Mouse (Mus musculus): ENCODE data around the gene Rps27. TPM values are rescaled to one million over a fixed set of nuclear protein-coding genes. Genes with fewer than 3 reads are reported as not detected.

Rps27 gene
- polyA plus RNA-seq, 1 experiment from 2014 or later = 1,443 TPM

DNA sequence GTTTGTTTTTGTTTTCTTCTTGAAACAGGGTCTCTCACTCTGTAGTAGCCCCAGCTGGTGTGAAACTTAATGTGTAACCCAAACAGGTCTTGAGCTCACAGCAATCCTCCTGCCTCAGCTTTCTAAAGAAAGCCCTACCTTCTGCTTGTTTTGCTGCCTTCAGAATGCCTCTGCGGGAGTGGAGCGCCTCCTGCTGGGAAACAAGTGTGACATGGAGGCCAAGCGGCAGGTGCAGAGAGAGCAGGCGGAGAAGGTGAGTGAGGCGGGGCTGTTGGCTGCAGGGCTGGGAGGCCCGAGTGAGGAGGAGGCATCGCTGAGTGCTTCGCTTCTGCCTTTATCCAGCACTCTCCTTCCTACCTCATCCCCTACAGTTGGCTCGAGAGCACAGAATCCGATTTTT is 10.9 kb upstream of the Rps27 start:
- no peak overlapping the region for H3K9ac ChIP-seq (replicated peaks)
- H3K36me3 ChIP-seq = peaks cover 36% of the 10 kb centered on the region
- 76% methylated on average over 10 of the region's 10 CpGs for WGBS
- ATAC-seq (ENCODE audit: insufficient number of reproducible peaks, insufficient read depth, low FRiP score, low TSS enrichment, low read depth) = no peak
- H3K4me1 ChIP-seq (replicated peaks) = peaks cover 21% of the 10 kb centered on the region
- H3K9me3 ChIP-seq = peaks cover 5% of the 10 kb centered on the region; the same call in 1 of the 2 replicates
- no peaks in the 10 kb centered on the region for H3K27me3 ChIP-seq
- no peak overlapping the region for H3K27ac ChIP-seq
- H3K4me2 ChIP-seq = no peak overlapping the region
- H3K4me3 ChIP-seq (replicated peaks) = no peak overlapping the region

DNA sequence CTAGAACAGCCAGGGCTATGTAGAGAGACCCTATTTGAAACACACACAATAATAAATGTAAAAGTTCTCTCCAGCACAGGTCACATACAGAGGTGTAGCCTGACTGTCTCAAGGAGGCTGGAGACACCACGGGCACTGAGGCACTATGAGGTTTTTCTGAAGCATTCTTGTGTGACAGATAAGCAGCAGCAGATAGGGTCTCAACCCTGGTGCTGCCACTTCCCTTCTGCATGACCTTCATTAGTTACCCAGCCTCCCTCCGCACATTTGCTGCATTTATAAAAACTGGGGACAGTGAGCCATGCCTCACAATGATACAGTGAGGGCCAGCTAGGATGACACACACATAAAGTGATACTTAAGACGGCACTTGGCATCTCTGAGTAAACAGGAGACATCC is 9.5 kb upstream of the Rps27 start:
- Histone ChIP-seq H3K4me1 (replicated peaks) (peaks cover 21% of the 10 kb centered on the region), H3K4me2 (no peak overlapping the region), H3K4me3 (replicated peaks) (no peak overlapping the region), H3K9me3 (no peaks in the 10 kb centered on the region; the same call in 1 of the 2 replicates), H3K27me3 (no peaks in the 10 kb centered on the region), H3K36me3 (peaks cover 36% of the 10 kb centered on the region), H3K9ac (replicated peaks) (0 out of 2 replicates have a peak overlapping the region, but pooled peaks have one; percentile 27), H3K27ac (no peak overlapping the region)
- WGBS = 86% methylated on average over 3 of the region's 3 CpGs
- ATAC-seq (ENCODE audit: insufficient number of reproducible peaks, insufficient read depth, low FRiP score, low TSS enrichment, low read depth) = no peak

GRCm38 (mm10) chr3:90222455-90222854 is 9.0 kb upstream of the Rps27 start:
- H3K27me3 ChIP-seq = no peaks in the 10 kb centered on the region

DNA sequence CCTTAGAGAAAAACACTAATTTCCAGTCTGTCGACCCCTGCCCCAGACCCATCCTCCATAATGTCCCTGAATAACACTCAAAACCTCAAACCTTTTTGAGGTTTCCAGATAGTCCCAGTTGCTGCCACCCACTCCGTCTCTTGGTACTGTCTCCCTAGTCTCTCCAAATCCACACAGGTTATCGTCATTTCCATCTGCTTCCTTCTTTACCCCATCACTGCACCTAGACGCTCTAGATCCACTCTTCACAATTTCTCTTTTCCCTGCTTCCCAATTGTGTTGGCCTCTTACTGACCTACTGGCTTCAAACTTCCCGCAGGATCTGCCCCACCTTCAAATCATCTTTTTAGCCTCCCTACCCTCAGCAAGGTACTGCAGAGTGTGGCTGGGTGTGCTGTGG is 7.7 kb upstream of the Rps27 start:
- H3K9ac ChIP-seq (replicated peaks) = peak overlapping the region; percentile 75
- H3K27ac ChIP-seq = peak overlapping the region; percentile 91; the same call in 1 of the 2 replicates
- H3K4me1 ChIP-seq (replicated peaks) = peaks cover 21% of the 10 kb centered on the region
- no peaks in the 10 kb centered on the region for H3K27me3 ChIP-seq
- peaks cover 36% of the 10 kb centered on the region for H3K36me3 ChIP-seq
- no peaks in the 10 kb centered on the region for H3K9me3 ChIP-seq
- ATAC-seq (ENCODE audit: insufficient number of reproducible peaks, insufficient read depth, low FRiP score, low TSS enrichment, low read depth) = no peak
- peak overlapping the region; percentile 70 for H3K4me2 ChIP-seq
- H3K4me3 ChIP-seq (replicated peaks) = peak overlapping the region; percentile 57
- 26% methylated on average over 5 of the region's 5 CpGs for WGBS

More at GRCm38 (mm10) chr3:90222455-90222854, 9.0 kb upstream of the Rps27 start:
- no peak overlapping the region for H3K4me2 ChIP-seq
- H3K9ac ChIP-seq (replicated peaks) = no peak overlapping the region
- ATAC-seq (ENCODE audit: insufficient number of reproducible peaks, insufficient read depth, low FRiP score, low TSS enrichment, low read depth) = no peak
- 93% methylated on average over 4 of the region's 4 CpGs for WGBS
- peaks cover 36% of the 10 kb centered on the region for H3K36me3 ChIP-seq
- no peak overlapping the region for H3K27ac ChIP-seq
- H3K4me3 ChIP-seq (replicated peaks) = no peak overlapping the region
- no peaks in the 10 kb centered on the region for H3K9me3 ChIP-seq
- peaks cover 21% of the 10 kb centered on the region for H3K4me1 ChIP-seq (replicated peaks)

GRCm38 (mm10) chr3:90220531-90220951 is 7.1 kb upstream of the Rps27 start:
- under 1% methylated on average over 20 of the region's 20 CpGs for WGBS
- peak; percentile 88 for ATAC-seq (ENCODE audit: insufficient number of reproducible peaks, insufficient read depth, low FRiP score, low TSS enrichment, low read depth)
- H3K27ac ChIP-seq = peak overlapping the region; percentile 91

DNA sequence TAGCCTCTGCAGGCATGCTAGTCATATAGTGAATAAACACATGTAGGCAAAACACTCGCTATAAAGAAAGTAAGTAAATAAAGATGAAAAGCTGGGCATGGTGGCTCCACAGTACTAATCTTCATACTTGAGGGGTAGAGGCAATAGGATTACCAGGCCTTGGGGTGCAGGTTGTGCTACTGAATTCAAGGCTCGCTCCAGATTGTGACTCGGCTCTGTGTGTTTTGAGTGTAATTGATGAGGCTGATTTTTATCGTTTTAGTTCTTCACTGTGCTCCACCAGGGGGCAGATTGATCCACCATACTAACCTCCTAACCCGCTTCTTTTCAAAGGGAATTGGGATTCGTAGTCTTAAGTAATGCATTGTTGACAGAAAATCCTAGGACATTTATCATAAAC is 6.6 kb upstream of the Rps27 start:
- Histone ChIP-seq H3K4me2 (peak overlapping the region; percentile 70), H3K9me3 (no peaks in the 10 kb centered on the region), H3K36me3 (peaks cover 25% of the 10 kb centered on the region), H3K9ac (replicated peaks) (no peak overlapping the region), H3K27me3 (no peaks in the 10 kb centered on the region), H3K4me3 (replicated peaks) (peak overlapping the region; percentile 57), H3K4me1 (replicated peaks) (peaks cover 21% of the 10 kb centered on the region), H3K27ac (peak overlapping the region; percentile 91)
- 17% methylated on average over 6 of the region's 6 CpGs for WGBS
- ATAC-seq (ENCODE audit: insufficient number of reproducible peaks, insufficient read depth, low FRiP score, low TSS enrichment, low read depth) = no peak

More at GRCm38 (mm10) chr3:90220531-90220951, 7.1 kb upstream of the Rps27 start:
- Histone ChIP-seq H3K4me3 (replicated peaks) (peak overlapping the region; percentile 57), H3K4me2 (peak overlapping the region; percentile 70), H3K36me3 (peaks cover 30% of the 10 kb centered on the region), H3K9me3 (no peaks in the 10 kb centered on the region), H3K4me1 (replicated peaks) (peaks cover 21% of the 10 kb centered on the region), H3K27me3 (no peaks in the 10 kb centered on the region), H3K9ac (replicated peaks) (peak overlapping the region; percentile 75)

DNA sequence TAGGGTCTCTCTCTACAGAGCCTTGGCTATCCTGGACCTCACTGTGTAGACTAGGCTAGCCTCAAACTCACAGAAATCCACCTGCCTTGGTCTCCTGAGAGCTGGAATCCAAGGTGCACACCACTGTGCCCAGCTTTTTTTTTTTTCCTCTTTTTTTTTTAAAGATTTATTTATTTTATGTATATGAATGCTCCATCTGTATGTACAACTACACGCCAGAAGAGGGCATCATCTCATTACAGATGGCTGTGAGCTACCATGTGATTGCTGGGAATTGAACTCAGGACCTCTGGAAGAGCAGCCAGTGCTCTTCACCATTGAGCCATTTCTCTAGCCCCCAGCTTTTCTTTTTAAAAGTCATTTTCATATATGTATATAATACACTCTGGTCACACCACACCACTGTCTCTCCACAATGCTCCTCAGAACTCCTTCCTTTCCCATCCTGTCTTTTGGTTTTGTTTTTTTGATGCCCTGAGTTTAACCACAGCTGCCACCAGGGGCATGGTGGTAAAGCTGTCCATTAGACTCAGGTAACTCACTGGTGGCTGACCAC is 2.5 kb upstream of the Rps27 start:
- Histone ChIP-seq H3K36me3 (peaks cover 17% of the 10 kb centered on the region), H3K4me3 (replicated peaks) (no peak overlapping the region), H3K27me3 (no peaks in the 10 kb centered on the region), H3K27ac (no peak overlapping the region), H3K9me3 (no peaks in the 10 kb centered on the region), H3K4me1 (replicated peaks) (peaks cover 27% of the 10 kb centered on the region), H3K9ac (replicated peaks) (no peak overlapping the region), H3K4me2 (no peak overlapping the region)
- no peak for ATAC-seq (ENCODE audit: insufficient number of reproducible peaks, insufficient read depth, low FRiP score, low TSS enrichment, low read depth)
- WGBS = 67% methylated on average over 1 of the region's 1 CpGs

- Histone ChIP-seq H3K9ac (replicated peaks) (peak overlapping the region; percentile 27; the same call in 1 of the 2 replicates), H3K4me3 (replicated peaks) (peak overlapping the region; percentile 76), H3K27me3 (no peaks in the 10 kb centered on the region), H3K36me3 (peaks cover 35% of the 10 kb centered on the region), H3K4me1 (replicated peaks) (peaks cover 20% of the 10 kb centered on the region), H3K27ac (peak overlapping the region; percentile 80), H3K4me2 (peak overlapping the region; percentile 88), H3K9me3 (no peaks in the 10 kb centered on the region)
- 14% methylated on average over 12 of the region's 12 CpGs for WGBS
- no peak for ATAC-seq (ENCODE audit: insufficient number of reproducible peaks, insufficient read depth, low FRiP score, low TSS enrichment, low read depth)
Observed at GRCm38 (mm10) chr3:90213956-90214684, 669 bp upstream of the Rps27 start.

DNA sequence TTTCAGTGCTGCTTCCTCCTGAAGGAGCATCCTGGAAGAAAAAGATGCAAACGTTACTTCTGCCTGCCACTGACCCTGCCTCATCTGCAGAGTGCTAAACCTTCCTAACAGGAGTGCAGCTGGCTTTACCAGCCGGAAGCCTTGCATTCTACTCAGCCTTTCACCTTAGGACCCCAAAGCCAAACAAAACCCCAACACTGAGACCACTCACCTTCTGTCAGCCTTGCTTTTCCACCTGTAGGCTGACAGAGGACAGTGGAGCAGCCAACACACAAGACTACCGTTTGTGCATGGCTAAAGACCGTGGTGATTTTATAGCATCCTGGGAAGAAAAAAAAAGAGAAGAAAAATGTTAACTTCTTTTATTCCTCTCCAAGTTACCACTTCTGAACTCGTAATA is 728 bp downstream of the Rps27 start:
- peak overlapping the region; percentile 76 for H3K4me3 ChIP-seq (replicated peaks)
- 15% methylated on average over 5 of the region's 5 CpGs for WGBS
- H3K9me3 ChIP-seq = no peaks in the 10 kb centered on the region
- H3K4me1 ChIP-seq (replicated peaks) = peaks cover 20% of the 10 kb centered on the region
- H3K9ac ChIP-seq (replicated peaks) = peak overlapping the region; percentile 81
- H3K4me2 ChIP-seq = peak overlapping the region; percentile 88
- H3K27me3 ChIP-seq = no peaks in the 10 kb centered on the region
- ATAC-seq (ENCODE audit: insufficient number of reproducible peaks, insufficient read depth, low FRiP score, low TSS enrichment, low read depth) = no peak
- peaks cover 49% of the 10 kb centered on the region for H3K36me3 ChIP-seq
- H3K27ac ChIP-seq = peak overlapping the region; percentile 80; the same call in 1 of the 2 replicates

DNA sequence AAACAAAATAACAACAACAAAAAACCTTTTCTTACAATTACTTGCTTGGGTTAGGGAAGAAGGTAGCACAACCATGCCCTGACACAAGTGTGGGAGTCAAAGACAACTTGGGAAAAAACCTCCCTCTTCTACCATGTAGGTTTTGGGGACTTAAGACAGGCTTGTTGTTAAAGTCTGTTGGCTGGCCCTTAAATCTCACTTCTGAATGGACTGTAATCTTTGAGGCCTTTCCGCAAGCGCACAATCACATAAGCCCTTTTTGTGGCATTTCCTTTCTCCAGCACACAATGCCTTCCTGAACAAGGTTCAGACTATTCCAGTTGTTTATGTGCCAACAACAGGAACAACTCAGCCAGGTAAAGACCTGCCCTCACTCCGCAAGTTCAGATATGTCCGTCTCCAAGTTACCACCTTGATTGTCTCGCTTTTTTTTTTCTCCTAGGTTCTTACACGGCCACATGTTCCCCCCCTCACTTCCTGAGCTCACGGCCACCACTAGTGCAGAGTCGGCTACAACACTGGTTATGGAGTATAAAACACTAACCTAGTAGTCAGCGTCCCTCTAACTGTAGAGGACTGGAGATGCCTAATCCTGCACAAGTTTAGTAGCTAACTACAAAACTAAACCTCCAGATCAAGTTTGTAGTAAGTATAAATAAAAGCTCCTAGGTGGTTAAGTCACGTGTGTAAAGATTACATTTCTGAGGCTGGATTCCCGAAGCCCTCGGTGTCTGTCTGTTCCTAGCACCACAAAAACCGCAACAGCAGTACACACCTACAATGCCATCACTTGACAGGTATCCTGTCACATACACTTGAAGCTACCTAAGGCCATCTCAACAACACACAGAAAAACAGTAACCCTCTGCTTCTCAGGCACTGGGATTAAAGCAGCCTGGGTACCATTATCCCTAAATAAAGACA is 1.7 kb downstream of the Rps27 start:
- peak overlapping the region; percentile 76 for H3K4me3 ChIP-seq (replicated peaks)
- H3K4me1 ChIP-seq (replicated peaks) = peaks cover 20% of the 10 kb centered on the region
- H3K9me3 ChIP-seq = no peaks in the 10 kb centered on the region
- H3K9ac ChIP-seq (replicated peaks) = 0 out of 2 replicates have a peak overlapping the region, but pooled peaks have one; percentile 81
- H3K4me2 ChIP-seq = peak overlapping the region; percentile 88
- H3K36me3 ChIP-seq = peaks cover 52% of the 10 kb centered on the region
- H3K27me3 ChIP-seq = no peaks in the 10 kb centered on the region
- no peak overlapping the region for H3K27ac ChIP-seq
- no peak for ATAC-seq (ENCODE audit: insufficient number of reproducible peaks, insufficient read depth, low FRiP score, low TSS enrichment, low read depth)
- WGBS = 83% methylated on average over 13 of the region's 13 CpGs

Data from limb, embryonic 12.5 days (tissue).